Mouse (Mus musculus) cortical plate, adult 2 months (tissue): ENCODE results near the gene Pcsk4. TPM values are rescaled to one million over a fixed set of nuclear protein-coding genes. Genes with fewer than 3 reads are reported as not detected.

ENCODE experiments used
- H3K27ac ChIP-seq: fragments of 200-500 bp; 2 replicates; pipeline ENCODE4 v1.5.1; 2012; ENCODE audit warnings: low read length, control low read depth, inconsistent platforms; ENCODE audit not compliant: insufficient read depth
- H3K4me1 ChIP-seq: fragments of 200-500 bp; 2 replicates; pipeline ENCODE4 v1.6.1; 2011; ENCODE audit warnings: low read length; ENCODE audit not compliant: control insufficient read depth, insufficient read depth
- H3K4me3 ChIP-seq: fragments of 200-500 bp; 2 replicates; pipeline ENCODE4 v1.5.1; 2011; ENCODE audit warnings: mild to moderate bottlenecking, low read length, control low read depth; ENCODE audit not compliant: insufficient read depth
- CTCF ChIP-seq: fragments of 200-500 bp; IDR thresholded peaks from 2 replicates; pipeline ENCODE4 v1.5.1; 2011; ENCODE audit warnings: mild to moderate bottlenecking, control low read depth, low read length; ENCODE audit not compliant: insufficient read depth; ENCODE audit errors: extremely low read depth
- POLR2A ChIP-seq: fragments of 200-500 bp; IDR thresholded peaks from 2 replicates; pipeline ENCODE4 v1.6.1; 2011; ENCODE audit warnings: mild to moderate bottlenecking, low read length, control low read depth; ENCODE audit not compliant: insufficient read depth; ENCODE audit errors: extremely low read depth
- polyA plus RNA-seq: library from polyadenylated mRNA; depleted of rRNA; stranded (reverse); fragments of >200 nt; gene quantifications from 2 replicates; pipeline ENCODE4 v1.2.3, GENCODE M21; 2012

Gene Pcsk4
- polyA plus RNA-seq, 1 experiment, result 13.9 TPM

DNA sequence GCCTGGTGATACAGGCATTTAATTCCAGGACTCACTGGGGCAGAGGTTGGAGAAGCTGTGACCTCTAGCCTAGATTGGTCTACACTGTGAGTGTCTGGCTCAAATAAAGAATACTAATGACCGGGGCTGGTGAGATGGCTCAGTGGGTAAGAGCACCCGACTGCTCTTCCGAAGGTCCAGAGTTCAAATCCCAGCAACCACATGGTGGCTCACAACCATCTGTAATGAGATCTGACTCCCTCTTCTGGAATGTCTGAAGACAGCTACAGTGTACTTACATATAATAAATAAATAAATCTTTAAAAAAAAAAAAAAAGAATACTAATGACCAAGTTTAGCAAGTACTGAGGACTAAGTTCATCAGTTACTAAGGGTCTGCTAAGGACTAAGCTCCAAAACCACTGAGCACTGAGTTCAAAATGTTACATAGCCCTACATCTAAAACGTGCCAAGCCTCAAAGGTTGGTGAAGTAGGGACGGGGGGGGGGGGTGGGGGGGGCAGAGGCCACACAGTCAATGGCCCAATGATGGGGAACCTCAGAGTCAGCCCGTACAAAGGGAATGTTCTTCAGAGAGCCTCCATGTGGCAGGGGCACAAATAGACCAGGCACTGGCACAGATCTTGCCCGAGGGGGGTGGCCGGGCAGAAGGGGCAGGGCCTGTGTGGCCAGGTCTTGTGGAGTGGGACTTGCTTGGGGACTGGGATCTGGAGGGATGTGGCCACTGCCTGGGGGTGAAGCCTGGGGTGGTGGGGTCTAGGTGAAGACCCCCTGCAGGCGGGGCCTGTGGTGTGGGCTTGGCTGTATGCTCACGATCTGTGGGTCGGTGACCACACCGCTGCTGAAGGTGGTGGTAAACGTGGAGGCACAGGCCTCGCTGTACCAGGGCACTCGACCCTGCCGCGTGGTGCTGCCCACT lies 4.9 kb downstream of the Pcsk4 start:
- Histone ChIP-seq H3K4me3 (no peak overlapping the region), H3K27ac (no peak overlapping the region), H3K4me1 (peaks cover 2% of the 10 kb centered on the region; the same call in 1 of the 2 replicates)
- TF ChIP-seq POLR2A, result no peak
- no peak for TF ChIP-seq CTCF

DNA sequence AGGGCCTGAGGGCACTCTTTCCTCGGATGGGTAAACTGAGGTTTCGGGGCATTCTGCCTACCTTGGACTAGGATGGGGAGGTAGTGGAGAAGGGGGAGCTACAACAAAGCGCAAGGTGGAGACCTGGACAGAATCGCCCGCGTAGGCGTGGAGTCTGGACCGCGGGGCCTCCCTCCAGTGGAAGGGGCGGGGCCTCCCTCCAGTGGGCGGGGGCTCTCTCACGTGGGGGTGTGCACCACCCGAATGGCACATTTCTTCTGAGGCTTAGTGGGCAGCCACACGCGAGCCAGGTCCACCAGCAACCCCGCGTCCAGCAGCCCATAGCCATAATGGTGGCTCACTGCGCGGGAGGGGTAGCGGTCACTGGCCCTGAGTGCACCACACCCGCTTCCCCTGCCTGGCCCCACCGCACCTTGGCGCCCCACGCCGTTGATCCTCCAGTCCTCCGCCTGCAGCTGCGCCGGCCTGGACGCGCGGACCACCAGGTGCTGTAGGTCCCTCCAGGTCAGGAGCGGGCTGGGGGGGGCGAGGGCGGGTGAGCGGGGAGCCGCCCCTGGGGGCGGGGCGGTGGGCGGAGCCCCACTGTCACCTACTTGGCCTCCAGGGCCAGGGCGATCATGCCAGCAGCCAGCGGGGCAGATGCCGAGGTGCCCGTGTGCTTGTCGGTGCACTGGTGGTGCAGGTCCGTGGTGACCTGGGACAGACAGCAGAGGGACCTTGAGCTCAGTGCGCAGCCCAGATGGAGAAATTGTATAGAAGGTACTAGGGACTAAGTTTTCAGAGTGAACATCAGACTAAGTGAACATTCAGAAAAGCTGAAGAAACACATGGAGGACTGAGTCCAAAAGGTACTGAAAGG lies 5.8 kb downstream of the Pcsk4 start:
- TF ChIP-seq POLR2A, result no peak
- no peak for TF ChIP-seq CTCF
- Histone ChIP-seq H3K4me1 (peaks cover 5% of the 10 kb centered on the region), H3K27ac (no peak overlapping the region), H3K4me3 (peak overlapping the region; percentile 67)

DNA sequence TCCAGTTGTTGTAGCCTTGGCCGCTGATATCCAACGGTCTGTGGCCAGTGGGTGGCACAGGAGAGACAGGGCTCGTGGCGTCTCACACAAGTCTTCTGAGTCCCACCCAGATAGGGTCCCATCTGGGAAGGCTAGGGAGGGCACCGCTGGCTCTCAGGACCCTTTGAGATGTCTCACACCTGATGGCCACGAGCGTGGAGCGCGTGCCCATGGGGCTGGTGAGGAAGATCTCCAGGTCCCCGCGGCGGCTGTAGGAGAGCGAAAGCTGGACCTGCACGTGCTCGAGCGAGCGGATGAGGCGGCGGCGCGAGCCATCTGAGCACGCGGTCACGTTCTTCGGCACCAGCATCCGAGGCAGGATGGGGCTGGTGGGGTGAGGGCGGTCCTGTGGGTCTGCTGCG lies 6.5 kb downstream of the Pcsk4 start:
- TF ChIP-seq POLR2A (no peak), CTCF (no peak)
- 0 out of 2 replicates have a peak overlapping the region, but pooled peaks have one; percentile 9 for H3K27ac ChIP-seq
- H3K4me3 ChIP-seq, result peak overlapping the region; percentile 67; the same call in 1 of the 2 replicates
- H3K4me1 ChIP-seq, result peaks cover 5% of the 10 kb centered on the region

DNA sequence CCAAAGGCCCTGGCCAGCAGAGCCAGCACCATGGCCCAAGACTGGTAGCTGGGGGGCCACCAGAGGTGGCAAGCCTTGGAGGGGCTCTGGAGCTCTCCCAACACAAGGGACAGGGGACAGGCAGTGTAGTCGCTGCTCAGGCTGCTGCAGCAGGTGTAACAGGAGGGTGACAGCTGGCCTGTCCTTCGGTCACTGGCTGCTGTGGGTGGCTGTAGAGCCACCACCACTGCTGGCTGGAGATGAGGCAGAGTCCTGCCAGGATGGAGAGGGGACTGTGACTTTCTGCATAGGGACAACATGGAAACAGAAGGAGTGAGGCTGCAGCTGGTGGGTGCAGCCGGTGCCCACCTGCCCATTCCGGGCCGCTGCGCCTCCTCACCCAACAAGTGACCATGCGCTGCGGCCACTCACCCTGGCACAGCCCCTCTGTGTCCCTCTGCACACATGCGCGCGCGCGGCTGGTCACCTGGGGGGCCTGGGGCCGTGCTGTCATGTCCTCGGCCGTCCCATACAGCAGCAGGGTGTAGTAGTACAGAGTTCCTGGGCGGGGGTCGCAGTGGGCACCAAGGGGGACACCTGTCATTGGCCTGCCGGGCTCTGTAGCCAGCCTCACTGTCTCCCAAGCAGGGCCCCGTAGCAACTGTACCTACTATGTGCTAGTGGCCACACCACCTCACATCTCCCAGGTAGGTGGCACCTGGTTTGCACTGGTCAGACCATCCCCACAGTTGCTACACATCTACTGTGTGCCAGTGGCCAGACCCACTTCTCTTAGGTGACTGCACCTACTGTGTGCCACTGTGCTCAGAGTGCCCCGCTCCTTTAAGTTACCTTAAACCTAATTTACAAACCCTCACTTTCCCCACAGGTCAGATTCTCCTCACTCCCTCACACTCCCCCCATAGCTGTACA lies 7.4 kb downstream of the Pcsk4 start:
- Histone ChIP-seq H3K4me3 (no peak overlapping the region), H3K4me1 (peaks cover 5% of the 10 kb centered on the region), H3K27ac (no peak overlapping the region)
- TF ChIP-seq CTCF (no peak), POLR2A (no peak)

DNA sequence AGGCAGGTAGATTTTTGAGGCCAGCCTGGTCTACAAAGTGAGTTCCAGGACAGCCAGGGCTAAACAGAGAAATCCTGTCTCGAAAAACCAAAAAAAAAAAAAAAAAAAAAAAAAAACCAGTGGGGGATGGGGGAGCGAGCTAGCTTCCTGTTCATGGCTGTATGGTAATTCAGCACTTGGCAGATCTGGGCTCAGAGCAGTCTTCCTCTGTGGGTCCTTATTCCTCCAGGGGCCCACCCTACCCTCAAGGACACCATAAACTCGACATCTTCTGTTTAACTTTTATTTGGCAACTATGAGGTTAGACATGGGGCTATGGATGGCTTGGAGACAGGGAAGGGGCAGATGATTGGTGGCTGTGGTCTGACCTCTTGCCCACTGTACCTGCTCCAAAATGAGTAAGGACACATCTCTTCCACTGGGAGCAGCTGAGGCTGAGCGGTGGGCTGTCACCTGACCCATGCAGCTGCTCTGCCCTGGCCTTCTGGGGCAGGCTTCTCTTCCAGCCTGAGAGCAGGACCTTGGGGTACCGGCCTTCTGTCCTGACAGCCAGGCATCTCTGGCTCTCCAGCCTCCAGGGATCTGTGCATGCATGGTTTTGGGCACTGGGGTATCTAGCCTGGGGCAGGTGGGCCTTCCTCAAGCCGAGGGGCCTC lies 8.2 kb downstream of the Pcsk4 start:
- TF ChIP-seq POLR2A (no peak), CTCF (no peak)
- Histone ChIP-seq H3K4me1 (peaks cover 5% of the 10 kb centered on the region), H3K27ac (no peak overlapping the region)

DNA sequence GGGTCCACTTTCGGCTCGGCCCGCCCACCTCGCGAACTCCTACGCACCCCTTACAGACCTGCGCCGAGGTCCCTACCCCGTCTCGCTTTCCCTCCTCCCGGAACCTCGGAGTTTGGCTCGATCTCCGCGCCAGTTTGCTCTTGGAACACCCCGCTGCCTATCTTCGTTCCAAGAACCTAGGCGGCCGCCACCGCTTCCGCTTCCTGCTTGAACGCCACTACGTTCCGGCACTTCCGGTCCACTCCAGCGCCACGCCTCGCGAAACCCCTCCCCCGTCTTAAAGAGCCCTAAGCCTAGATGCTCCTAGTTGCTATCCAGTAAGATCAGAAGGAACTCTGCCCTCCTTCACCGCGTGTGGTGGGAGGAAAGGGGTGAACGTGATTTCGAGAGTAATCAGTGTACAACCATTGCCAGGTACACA lies 8.9 kb downstream of the Pcsk4 start, which contains the start of gene 2310011J03Rik:
TSS of gene 2310011J03Rik (minus strand) at position 198 of the 421 bp plus-strand sequence.
- Histone ChIP-seq H3K27ac (no peak within 1 kb of the TSS), H3K4me3 (peak within 1 kb of the TSS; percentile 59), H3K4me1 (peaks cover 5% of the 10 kb centered on the region)
- TF ChIP-seq POLR2A (peak; percentile 59; the same call in 1 of the 2 replicates), CTCF (no peak)

More for the DNA sequence above, 8.2 kb downstream of the Pcsk4 start:
- H3K4me3 ChIP-seq, result no peak overlapping the region; the same call in 1 of the 2 replicates

DNA sequence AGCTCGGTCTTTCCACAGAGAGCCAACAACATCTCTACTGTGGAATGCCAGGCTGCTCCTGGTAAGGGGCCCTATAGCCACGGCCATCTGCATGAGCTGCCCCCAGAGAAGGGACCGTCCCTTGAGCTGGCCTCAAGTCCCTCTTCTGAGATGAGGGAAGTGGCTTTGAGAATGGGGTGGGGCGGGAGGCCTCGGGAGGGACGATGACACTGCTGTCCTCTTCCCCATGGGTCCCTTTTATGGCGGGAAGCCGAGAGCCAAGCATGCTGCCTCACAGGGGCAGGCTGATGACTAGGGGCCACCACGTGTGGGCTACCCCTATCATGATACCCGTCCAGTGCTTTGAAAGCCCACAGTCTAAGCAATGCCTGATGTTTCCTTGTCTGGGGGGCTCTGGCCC lies 12.3 kb downstream of the Pcsk4 start:
- H3K27ac ChIP-seq, result no peak overlapping the region
- peaks cover 5% of the 10 kb centered on the region for H3K4me1 ChIP-seq
- no peak overlapping the region for H3K4me3 ChIP-seq
- TF ChIP-seq POLR2A (no peak), CTCF (no peak)

DNA sequence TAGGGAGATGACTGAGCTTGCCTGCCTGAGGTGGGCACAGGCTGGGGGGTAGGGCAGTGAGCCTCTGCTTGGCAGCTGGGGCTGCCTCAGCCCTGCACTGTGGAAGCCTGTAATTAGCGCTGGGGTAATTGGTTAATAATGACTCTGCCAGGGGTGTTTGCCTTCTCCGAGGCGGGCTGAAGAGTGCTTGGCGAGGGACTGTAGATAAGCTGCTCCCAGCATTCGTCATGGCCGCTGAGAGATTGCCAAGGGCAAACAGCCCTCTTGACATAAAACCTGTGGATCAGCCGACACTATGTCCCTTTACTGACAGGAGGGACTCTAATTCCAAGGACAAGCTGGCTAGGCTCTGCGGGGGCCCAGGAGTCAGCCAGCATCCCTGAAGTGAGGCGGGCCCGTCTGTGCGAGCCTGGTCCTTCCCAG lies 12.9 kb downstream of the Pcsk4 start:
- TF ChIP-seq CTCF, result no peak
- no peak for TF ChIP-seq POLR2A
- no peak overlapping the region for H3K4me3 ChIP-seq
- H3K4me1 ChIP-seq, result peaks cover 5% of the 10 kb centered on the region
- peak overlapping the region; percentile 0; the same call in 1 of the 2 replicates for H3K27ac ChIP-seq
